Mouse (Mus musculus) neural tube, embryonic 15.5 days (tissue): ENCODE results near the gene Slc25a31. TPM values are rescaled to one million over a fixed set of nuclear protein-coding genes. Genes with fewer than 3 reads are reported as not detected.

Experiments
- ATAC-seq: fragments of 200-750 bp; cut with Nextera tagmentation; 2 replicates; pipeline ENCODE4 v1.8.0; 2017; ENCODE audit warnings: mild to moderate bottlenecking, moderate TSS enrichment, moderate library complexity; ENCODE audit not compliant: low FRiP score
- H3K27ac ChIP-seq: fragments of 300-500 bp; sonication (generic); replicated peaks from 2 replicates; pipeline ENCODE4 v1.5.1; 2015; ENCODE audit warnings: mild to moderate bottlenecking, inconsistent platforms
- H3K27me3 ChIP-seq: fragments of 300-500 bp; sonication (generic); replicated peaks from 2 replicates; pipeline ENCODE4 v1.6.1; 2015; ENCODE audit warnings: inconsistent platforms
- H3K36me3 ChIP-seq: fragments of 300-500 bp; sonication (generic); 2 replicates; pipeline ENCODE4 v1.6.1; 2015; ENCODE audit warnings: inconsistent platforms
- H3K4me1 ChIP-seq: fragments of 300-500 bp; sonication (generic); 2 replicates; pipeline ENCODE4 v1.6.1; 2015; ENCODE audit warnings: inconsistent platforms
- H3K4me2 ChIP-seq: fragments of 300-500 bp; sonication (generic); 2 replicates; pipeline ENCODE4 v1.6.1; 2015; ENCODE audit warnings: inconsistent platforms, mild to moderate bottlenecking, moderate library complexity
- H3K4me3 ChIP-seq: fragments of 300-500 bp; sonication (generic); replicated peaks from 2 replicates; pipeline ENCODE4 v1.5.1; 2015; ENCODE audit warnings: mild to moderate bottlenecking, inconsistent platforms
- H3K9ac ChIP-seq: fragments of 300-500 bp; sonication (generic); replicated peaks from 2 replicates; pipeline ENCODE4 v1.6.1; 2015; ENCODE audit warnings: mild to moderate bottlenecking, inconsistent platforms
- H3K9me3 ChIP-seq: fragments of 300-500 bp; sonication (generic); replicated peaks from 2 replicates; pipeline ENCODE4 v1.6.1; 2016; ENCODE audit warnings: inconsistent platforms
- WGBS: fragments of 180-500 bp; shearing (Covaris S2); methylation state at CpG from one replicate; pipeline ENCODE4 v1.1.7; 2015; ENCODE audit warnings: mixed read lengths; 5-methylcytosine and 5-hydroxymethylcytosine counted together
- polyA plus RNA-seq: library from polyadenylated mRNA; unstranded; fragments of >200 nt; fragmentation: Nextera tagmentation; extraction: Ambion mirVana; gene quantifications from 2 replicates; pipeline ENCODE4 v1.2.1, GENCODE M21; 2015

Slc25a31 gene
- polyA plus RNA-seq, result 0.08 and 0.41 TPM in 2 replicates

GRCm38 (mm10) chr3:40708655-40709054, at the start of gene Slc25a31:
TSS of gene Slc25a31 (plus strand) at chr3:40708855.
- Histone ChIP-seq H3K4me1 (no peaks in the 10 kb centered on the region), H3K27ac (no peak within 1 kb of the TSS), H3K4me3 (no peak within 1 kb of the TSS), H3K9ac (no peak within 1 kb of the TSS), H3K4me2 (no peak within 1 kb of the TSS), H3K36me3 (no peaks in the 10 kb centered on the region), H3K9me3 (no peaks in the 10 kb centered on the region), H3K27me3 (no peaks in the 10 kb centered on the region)
- 93% methylated on average over 30 of the region's 30 CpGs for WGBS
- no peak for ATAC-seq

- ATAC-seq, result no peak
- Histone ChIP-seq H3K27me3 (no peaks in the 10 kb centered on the region), H3K4me3 (no peak overlapping the region), H3K9me3 (no peaks in the 10 kb centered on the region), H3K27ac (no peak overlapping the region), H3K9ac (no peak overlapping the region), H3K4me2 (no peak overlapping the region), H3K4me1 (no peaks in the 10 kb centered on the region), H3K36me3 (peaks cover 23% of the 10 kb centered on the region)
- 93% methylated on average over 2 of the region's 2 CpGs for WGBS
These were observed 48.4 kb upstream of the Slc25a31 start for GRCm38 (mm10) chr3:40660231-40660630.

- no peak overlapping the region for H3K27ac ChIP-seq
- no peak for ATAC-seq
- no peak overlapping the region for H3K4me3 ChIP-seq
- H3K9me3 ChIP-seq, result no peaks in the 10 kb centered on the region
- H3K36me3 ChIP-seq, result peaks cover 16% of the 10 kb centered on the region
- H3K27me3 ChIP-seq, result no peaks in the 10 kb centered on the region
- no peak overlapping the region for H3K9ac ChIP-seq
- no peaks in the 10 kb centered on the region for H3K4me1 ChIP-seq
- H3K4me2 ChIP-seq, result no peak overlapping the region
- 93% methylated on average over 4 of the region's 4 CpGs for WGBS
These were observed 42.5 kb upstream of the Slc25a31 start for GRCm38 (mm10) chr3:40666109-40666508.

- peaks cover 16% of the 10 kb centered on the region for H3K36me3 ChIP-seq
- no peaks in the 10 kb centered on the region for H3K9me3 ChIP-seq
- H3K4me2 ChIP-seq, result no peak overlapping the region
- no peaks in the 10 kb centered on the region for H3K27me3 ChIP-seq
- no peak overlapping the region for H3K27ac ChIP-seq
- no peak overlapping the region for H3K4me3 ChIP-seq
- ATAC-seq, result no peak
- WGBS, result 62% methylated on average over 8 of the region's 8 CpGs
- H3K4me1 ChIP-seq, result no peaks in the 10 kb centered on the region
- H3K9ac ChIP-seq, result no peak overlapping the region
These were observed 41.6 kb upstream of the Slc25a31 start for GRCm38 (mm10) chr3:40666861-40667719.

GRCm38 (mm10) chr3:40668889-40669288, 39.8 kb upstream of the Slc25a31 start:
- no peak overlapping the region for H3K27ac ChIP-seq
- H3K4me2 ChIP-seq, result no peak overlapping the region
- no peaks in the 10 kb centered on the region for H3K27me3 ChIP-seq
- WGBS, result 77% methylated on average over 6 of the region's 6 CpGs
- no peaks in the 10 kb centered on the region for H3K9me3 ChIP-seq
- no peak for ATAC-seq
- H3K4me1 ChIP-seq, result no peaks in the 10 kb centered on the region
- H3K9ac ChIP-seq, result no peak overlapping the region
- no peak overlapping the region for H3K4me3 ChIP-seq
- peaks cover 16% of the 10 kb centered on the region for H3K36me3 ChIP-seq

- no peaks in the 10 kb centered on the region for H3K27me3 ChIP-seq
- no peaks in the 10 kb centered on the region for H3K9me3 ChIP-seq
- H3K27ac ChIP-seq, result no peak overlapping the region
- H3K9ac ChIP-seq, result no peak overlapping the region
- no peak for ATAC-seq
- peaks cover 11% of the 10 kb centered on the region; the same call in 1 of the 2 replicates for H3K36me3 ChIP-seq
- H3K4me2 ChIP-seq, result no peak overlapping the region
- H3K4me3 ChIP-seq, result no peak overlapping the region
- WGBS, result 91% methylated on average over 3 of the region's 3 CpGs
- H3K4me1 ChIP-seq, result no peaks in the 10 kb centered on the region
These were observed 39.3 kb upstream of the Slc25a31 start for GRCm38 (mm10) chr3:40669395-40669794.

- no peak overlapping the region for H3K4me3 ChIP-seq
- H3K9ac ChIP-seq, result no peak overlapping the region
- no peaks in the 10 kb centered on the region for H3K36me3 ChIP-seq
- no peaks in the 10 kb centered on the region for H3K9me3 ChIP-seq
- H3K27me3 ChIP-seq, result no peaks in the 10 kb centered on the region
- no peak overlapping the region for H3K27ac ChIP-seq
- H3K4me2 ChIP-seq, result no peak overlapping the region
- H3K4me1 ChIP-seq, result no peaks in the 10 kb centered on the region
- WGBS, result 60% methylated on average over 1 of the region's 1 CpGs
- no peak for ATAC-seq
These were observed 35.1 kb upstream of the Slc25a31 start for GRCm38 (mm10) chr3:40673515-40673914.

- Histone ChIP-seq H3K9ac (no peak overlapping the region), H3K4me1 (no peaks in the 10 kb centered on the region), H3K4me3 (no peak overlapping the region), H3K36me3 (no peaks in the 10 kb centered on the region), H3K27ac (no peak overlapping the region), H3K4me2 (no peak overlapping the region), H3K9me3 (no peaks in the 10 kb centered on the region), H3K27me3 (no peaks in the 10 kb centered on the region)
- 42% methylated on average over 8 of the region's 8 CpGs for WGBS
- no peak for ATAC-seq
These were observed 33.7 kb upstream of the Slc25a31 start for GRCm38 (mm10) chr3:40674873-40675405.

- 48% methylated on average over 1 of the region's 1 CpGs for WGBS
- Histone ChIP-seq H3K4me3 (no peak overlapping the region), H3K4me2 (no peak overlapping the region), H3K27me3 (no peaks in the 10 kb centered on the region), H3K9ac (no peak overlapping the region), H3K4me1 (no peaks in the 10 kb centered on the region), H3K9me3 (no peaks in the 10 kb centered on the region), H3K27ac (no peak overlapping the region), H3K36me3 (no peaks in the 10 kb centered on the region)
- ATAC-seq, result no peak
These were observed 29.8 kb upstream of the Slc25a31 start for GRCm38 (mm10) chr3:40678856-40679255.

GRCm38 (mm10) chr3:40682404-40682803, 26.3 kb upstream of the Slc25a31 start:
- Histone ChIP-seq H3K9ac (no peak overlapping the region), H3K9me3 (no peaks in the 10 kb centered on the region), H3K4me3 (no peak overlapping the region), H3K4me1 (peaks cover 7% of the 10 kb centered on the region; the same call in 1 of the 2 replicates), H3K4me2 (no peak overlapping the region), H3K36me3 (no peaks in the 10 kb centered on the region), H3K27me3 (no peaks in the 10 kb centered on the region), H3K27ac (no peak overlapping the region)
- ATAC-seq, result no peak
- 28% methylated on average over 11 of the region's 11 CpGs for WGBS

GRCm38 (mm10) chr3:40683171-40683570, 25.5 kb upstream of the Slc25a31 start:
- Histone ChIP-seq H3K4me1 (peaks cover 7% of the 10 kb centered on the region; the same call in 1 of the 2 replicates), H3K27me3 (no peaks in the 10 kb centered on the region), H3K4me3 (no peak overlapping the region), H3K36me3 (no peaks in the 10 kb centered on the region), H3K9me3 (no peaks in the 10 kb centered on the region), H3K27ac (no peak overlapping the region), H3K9ac (no peak overlapping the region), H3K4me2 (no peak overlapping the region)
- ATAC-seq, result no peak
- 91% methylated on average over 18 of the region's 18 CpGs for WGBS
